In the genomic region with DNA sequence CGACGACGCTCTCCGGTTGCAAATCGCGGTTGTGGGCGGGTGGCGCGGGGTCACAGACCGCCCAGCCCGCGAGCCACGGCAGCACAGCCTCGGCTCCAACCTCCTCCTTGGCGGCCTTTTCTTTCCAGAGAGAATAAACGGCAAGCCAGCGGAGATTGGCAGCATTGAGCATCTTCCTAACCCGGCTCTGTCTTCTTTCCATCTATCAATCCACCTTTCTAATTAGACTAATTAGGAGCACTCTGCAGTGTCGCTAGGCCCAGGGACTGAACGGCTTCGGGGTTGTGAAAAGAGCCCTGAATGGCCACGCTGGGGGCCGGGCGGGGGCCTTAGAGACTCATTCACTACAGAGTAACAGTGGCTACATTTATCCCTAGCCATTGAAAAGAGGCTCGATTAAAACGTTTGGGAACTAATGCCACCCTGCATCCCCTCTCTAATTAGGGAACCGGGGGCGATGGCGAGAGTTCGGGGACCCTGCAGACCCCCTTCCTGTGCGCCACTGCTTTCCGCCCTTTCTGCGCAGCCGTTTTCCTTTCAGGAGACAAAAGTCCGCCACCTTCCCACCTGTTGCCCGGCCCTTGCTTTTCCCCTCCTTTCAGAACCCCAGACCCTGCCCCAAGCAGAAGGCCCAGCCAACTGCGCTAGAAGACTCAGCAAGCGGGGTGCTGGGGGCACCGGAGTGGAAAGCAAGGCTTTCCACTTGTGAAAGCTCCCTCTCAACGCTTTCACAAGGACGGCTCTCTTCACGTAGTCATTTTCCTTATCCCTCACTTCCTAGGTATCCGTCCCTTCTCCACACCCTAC, we compare ENCODE assay signal across 10 mouse cellular contexts. TPM values are rescaled to one million over a fixed set of nuclear protein-coding genes. Genes with fewer than 3 reads are reported as not detected.
DNase-seq lines count a peak whose midpoint lies in the region; ATAC-seq and TF ChIP-seq lines count a peak whose summit lies in the region.
"Had no signal": no experiment of that assay in that cellular context is flagged by ENCODE, and none has a peak within 500 bp of the region (broad histone marks: within the 10 kb centered on the region; RNA-seq: fewer than 3 reads in every experiment).

No protein-coding gene starts in this region.

- 10% methylated on average over 43 of the region's 43 CpGs for WGBS in kidney, adult 2 months
- WGBS in hindbrain, embryonic 15.5 days: 2% methylated on average over 43 of the region's 43 CpGs

- no peak overlapping the region for H3K9ac ChIP-seq in hindbrain, embryonic 15.5 days

- DNase-seq in kidney, adult 2 months: no peak
- DNase-seq in kidney, adult 9 months: no peak
- DNase-seq in embryo, embryonic 10.5 days (ENCODE audit: low spot score): peak; percentile 54
- peak; percentile 68 for DNase-seq in neural tube, embryonic 10.5 days (ENCODE audit: extremely low spot score, low spot score)
- no peak for DNase-seq in cerebellum, postnatal 25 days
- DNase-seq in left cerebral cortex, adult 11 months (ENCODE audit: low spot score): no peak
- DNase-seq in c-Kit-positive CD71-positive TER-119-positive erythroid progenitor cells, embryonic 14.5 days (ENCODE audit: low spot score): no peak
- DNase-seq: thymus, postnatal 25 days had no signal

- no peak for TF ChIP-seq CTCF in kidney, adult 2 months (conservative IDR thresholded peaks at IDR 0.05; ENCODE audit: insufficient read depth, insufficient read length, low read depth, low read length)

- ATAC-seq in hindbrain, embryonic 15.5 days (ENCODE audit: low FRiP score, low read depth): no peak

- H3K27me3 ChIP-seq in kidney, adult 2 months (replicated peaks; ENCODE audit: control insufficient read depth, insufficient read depth, low read length): peaks cover 8% of the 10 kb centered on the region
- H3K27me3 ChIP-seq in hindbrain, embryonic 15.5 days: peaks cover 81% of the 10 kb centered on the region

- no peak for TF ChIP-seq POLR2A in kidney, adult 2 months (IDR thresholded peaks at IDR 0.05; ENCODE audit: low read depth, low read length)

- 0 out of 2 replicates have a peak, but pooled peaks cover 5% of the 10 kb centered on the region for H3K9me3 ChIP-seq in hindbrain, embryonic 15.5 days

- no peak overlapping the region for H3K27ac ChIP-seq in kidney, adult 2 months (ENCODE audit: insufficient read depth, low read depth, low read length)
- no peak overlapping the region for H3K27ac ChIP-seq in hindbrain, embryonic 15.5 days (replicated peaks)

- H3K4me1 ChIP-seq in kidney, adult 2 months (ENCODE audit: control insufficient read depth, insufficient read depth, low read length): no peaks in the 10 kb centered on the region
- peaks cover 8% of the 10 kb centered on the region for H3K4me1 ChIP-seq in hindbrain, embryonic 15.5 days (replicated peaks)

- no peaks in the 10 kb centered on the region for H3K36me3 ChIP-seq in kidney, adult 2 months (ENCODE audit: control insufficient read depth, insufficient read depth, low read length)
- no peaks in the 10 kb centered on the region for H3K36me3 ChIP-seq in hindbrain, embryonic 15.5 days
- H3K36me3 ChIP-seq: G1E had no signal

- peak overlapping the region; percentile 36 for H3K4me2 ChIP-seq in hindbrain, embryonic 15.5 days

- H3K4me3 ChIP-seq in kidney, adult 2 months (ENCODE audit: insufficient read depth, low read depth, low read length): peak overlapping the region; percentile 20; the same call in 1 of the 2 replicates
- H3K4me3 ChIP-seq in hindbrain, embryonic 15.5 days: 0 out of 2 replicates have a peak overlapping the region, but pooled peaks have one; percentile 6

RNA-seq across cellular contexts. Expression of a gene that starts 12.6 kb away (rescaled TPM):
- polyA plus RNA-seq in kidney, adult 2 months (2012; rRNA removed): 0.91 and 1.1 TPM in 2 replicates
- polyA plus RNA-seq in hindbrain, embryonic 15.5 days (2015; fragmentation: Nextera tagmentation; extraction: Ambion mirVana): 1.1 and 1.2 TPM in 2 replicates
- polyA plus RNA-seq: G1E had no signal

RNA-seq across cellular contexts. Expression of a gene that starts 49.9 kb away (rescaled TPM):
- 153 and 173 TPM in 2 replicates for polyA plus RNA-seq in kidney, adult 2 months (2012; rRNA removed)
- 444 and 475 TPM in 2 replicates for polyA plus RNA-seq in hindbrain, embryonic 15.5 days (2015; fragmentation: Nextera tagmentation; extraction: Ambion mirVana)

Comparison
In these comparisons a context has a peak if more than half of its experiments do, and no peak if none do; other contexts are left out.
1. DNase-seq: peak in embryo, embryonic 10.5 days (single experiment) and neural tube, embryonic 10.5 days (single experiment); none in kidney, adult 2 months (single experiment), kidney, adult 9 months (single experiment), cerebellum, postnatal 25 days (0 of 2), left cerebral cortex, adult 11 months (single experiment) and c-Kit-positive CD71-positive TER-119-positive erythroid progenitor cells, embryonic 14.5 days (single experiment).